Mouse (Mus musculus): ENCODE data around the gene Mrps10. TPM values are rescaled to one million over a fixed set of nuclear protein-coding genes. Genes with fewer than 3 reads are reported as not detected.

Mrps10 gene
- total and polyA plus RNA-seq, 2 experiments: 33.9 to 38.5 TPM

GRCm38 (mm10) chr17:47333409-47333808, 35.3 kb upstream of the Mrps10 start:
- no peak overlapping the region for H3K9ac ChIP-seq (ENCODE audit: low read depth, low read length)
- no peak overlapping the region for H3K27ac ChIP-seq (replicated peaks; ENCODE audit: insufficient read depth, low read depth, low read length)
- no peaks in the 10 kb centered on the region for H3K36me3 ChIP-seq (ENCODE audit: control insufficient read depth, insufficient read depth, low read length)
- no peaks in the 10 kb centered on the region for H3K4me1 ChIP-seq (ENCODE audit: control insufficient read depth, insufficient read depth, low read length)
- no peaks in the 10 kb centered on the region for H3K79me2 ChIP-seq (ENCODE audit: control insufficient read depth, insufficient read depth, low read length)
- TF ChIP-seq POLR2A (IDR thresholded peaks at IDR 0.05; ENCODE audit: extremely low read depth, insufficient read depth, low read length) (no peak), CTCF (IDR thresholded peaks at IDR 0.05; ENCODE audit: low read depth, low read length) (no peak)
- H3K27me3 ChIP-seq (ENCODE audit: control insufficient read depth, insufficient read depth, low read length): no peaks in the 10 kb centered on the region
- WGBS: 76% methylated on average over 2 of the region's 2 CpGs
- no peak overlapping the region for H3K4me3 ChIP-seq (ENCODE audit: insufficient read depth, low read depth, low read length)
- DNase-seq (ENCODE audit: extremely low read depth, low read depth, low spot score): no peak

- no peaks in the 10 kb centered on the region for H3K36me3 ChIP-seq (ENCODE audit: control insufficient read depth, insufficient read depth, low read length)
- no peaks in the 10 kb centered on the region for H3K27me3 ChIP-seq (ENCODE audit: control insufficient read depth, insufficient read depth, low read length)
- H3K9ac ChIP-seq (ENCODE audit: low read depth, low read length): no peak overlapping the region
- H3K4me3 ChIP-seq (ENCODE audit: insufficient read depth, low read depth, low read length): no peak overlapping the region
- H3K4me1 ChIP-seq (ENCODE audit: control insufficient read depth, insufficient read depth, low read length): no peaks in the 10 kb centered on the region
- no peak overlapping the region for H3K27ac ChIP-seq (replicated peaks; ENCODE audit: insufficient read depth, low read depth, low read length)
- TF ChIP-seq POLR2A (IDR thresholded peaks at IDR 0.05; ENCODE audit: extremely low read depth, insufficient read depth, low read length): no peak
- TF ChIP-seq CTCF (IDR thresholded peaks at IDR 0.05; ENCODE audit: low read depth, low read length): no peak
- 78% methylated on average over 2 of the region's 2 CpGs for WGBS
- no peaks in the 10 kb centered on the region for H3K79me2 ChIP-seq (ENCODE audit: control insufficient read depth, insufficient read depth, low read length)
- DNase-seq (ENCODE audit: extremely low read depth, low read depth, low spot score): no peak
These were observed 25.6 kb upstream of the Mrps10 start for GRCm38 (mm10) chr17:47343121-47343520.

- H3K4me3 ChIP-seq (ENCODE audit: insufficient read depth, low read depth, low read length): no peak overlapping the region
- DNase-seq (ENCODE audit: extremely low read depth, low read depth, low spot score): no peak
- 94% methylated on average over 3 of the region's 3 CpGs for WGBS
- H3K4me1 ChIP-seq (ENCODE audit: control insufficient read depth, insufficient read depth, low read length): no peaks in the 10 kb centered on the region
- H3K9ac ChIP-seq (ENCODE audit: low read depth, low read length): no peak overlapping the region
- TF ChIP-seq CTCF (IDR thresholded peaks at IDR 0.05; ENCODE audit: low read depth, low read length) (no peak), POLR2A (IDR thresholded peaks at IDR 0.05; ENCODE audit: extremely low read depth, insufficient read depth, low read length) (no peak)
- no peaks in the 10 kb centered on the region for H3K27me3 ChIP-seq (ENCODE audit: control insufficient read depth, insufficient read depth, low read length)
- no peaks in the 10 kb centered on the region for H3K36me3 ChIP-seq (ENCODE audit: control insufficient read depth, insufficient read depth, low read length)
- H3K27ac ChIP-seq (replicated peaks; ENCODE audit: insufficient read depth, low read depth, low read length): no peak overlapping the region
- H3K79me2 ChIP-seq (ENCODE audit: control insufficient read depth, insufficient read depth, low read length): no peaks in the 10 kb centered on the region
These were observed 18.9 kb upstream of the Mrps10 start for GRCm38 (mm10) chr17:47349721-47350319.

DNA sequence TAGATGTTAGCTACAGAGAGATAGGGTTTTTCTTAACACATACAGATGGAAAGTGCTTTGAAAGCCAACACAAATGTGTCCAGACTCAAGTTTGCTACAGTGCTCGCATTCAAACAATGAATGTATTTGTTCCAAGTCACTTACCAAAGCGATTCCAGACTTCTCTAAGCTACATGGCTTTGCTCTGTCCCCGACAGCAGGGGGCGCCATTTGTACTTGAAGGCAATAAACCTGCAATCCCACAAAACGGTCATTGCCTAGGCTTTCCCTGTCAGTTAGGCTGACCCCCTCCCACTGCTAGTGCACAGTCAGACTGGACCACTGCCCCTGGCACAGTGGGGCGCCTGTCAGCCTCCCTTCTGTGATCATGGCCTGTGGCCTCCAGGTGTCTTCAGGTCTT, 8.7 kb upstream of the Mrps10 start:
- DNase-seq (ENCODE audit: extremely low read depth, low read depth, low spot score): peak; percentile 46
- Histone ChIP-seq H3K79me2 (ENCODE audit: control insufficient read depth, insufficient read depth, low read length) (no peaks in the 10 kb centered on the region), H3K27ac (replicated peaks; ENCODE audit: insufficient read depth, low read depth, low read length) (no peak overlapping the region), H3K4me3 (ENCODE audit: insufficient read depth, low read depth, low read length) (no peak overlapping the region), H3K27me3 (ENCODE audit: control insufficient read depth, insufficient read depth, low read length) (no peaks in the 10 kb centered on the region), H3K36me3 (ENCODE audit: control insufficient read depth, insufficient read depth, low read length) (no peaks in the 10 kb centered on the region), H3K9ac (ENCODE audit: low read depth, low read length) (no peak overlapping the region), H3K4me1 (ENCODE audit: control insufficient read depth, insufficient read depth, low read length) (no peaks in the 10 kb centered on the region)
- 37% methylated on average over 6 of the region's 6 CpGs for WGBS
- TF ChIP-seq CTCF (IDR thresholded peaks at IDR 0.05; ENCODE audit: low read depth, low read length) (peak; percentile 74), POLR2A (IDR thresholded peaks at IDR 0.05; ENCODE audit: extremely low read depth, insufficient read depth, low read length) (no peak)

DNA sequence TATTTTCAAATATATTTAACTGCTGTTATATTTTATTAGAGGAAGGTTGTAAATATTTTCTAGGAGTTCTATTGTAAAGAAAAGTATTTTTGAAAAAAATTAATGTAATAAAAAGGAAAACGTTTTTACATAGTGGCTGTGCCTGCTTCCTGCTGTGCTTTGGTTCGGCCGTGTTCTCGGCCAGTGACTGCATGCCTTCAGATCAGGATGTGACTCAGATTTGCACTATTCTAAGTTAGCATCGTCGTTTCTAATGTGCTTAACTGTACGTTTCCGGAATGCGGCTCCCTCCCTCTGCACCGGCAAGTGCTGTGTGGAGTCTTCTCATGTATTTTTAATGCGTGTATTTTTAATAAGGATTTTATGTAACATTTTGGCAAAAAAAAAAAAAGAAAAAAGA, 7.3 kb upstream of the Mrps10 start:
- no peak overlapping the region for H3K27ac ChIP-seq (replicated peaks; ENCODE audit: insufficient read depth, low read depth, low read length)
- no peak for DNase-seq (ENCODE audit: extremely low read depth, low read depth, low spot score)

GRCm38 (mm10) chr17:47369087-47369443, 378 bp downstream of the Mrps10 start:
- no peak for TF ChIP-seq CTCF (IDR thresholded peaks at IDR 0.05; ENCODE audit: low read depth, low read length)
- no peak for TF ChIP-seq POLR2A (IDR thresholded peaks at IDR 0.05; ENCODE audit: extremely low read depth, insufficient read depth, low read length)
- no peak for DNase-seq (ENCODE audit: extremely low read depth, low read depth, low spot score)
- Histone ChIP-seq H3K4me3 (ENCODE audit: insufficient read depth, low read depth, low read length) (peak overlapping the region; percentile 97), H3K79me2 (ENCODE audit: control insufficient read depth, insufficient read depth, low read length) (peaks cover 4% of the 10 kb centered on the region; the same call in 1 of the 2 replicates), H3K36me3 (ENCODE audit: control insufficient read depth, insufficient read depth, low read length) (peaks cover 14% of the 10 kb centered on the region), H3K27ac (replicated peaks; ENCODE audit: insufficient read depth, low read depth, low read length) (peak overlapping the region; percentile 71), H3K9ac (ENCODE audit: low read depth, low read length) (peak overlapping the region; percentile 93), H3K4me1 (ENCODE audit: control insufficient read depth, insufficient read depth, low read length) (peaks cover 12% of the 10 kb centered on the region), H3K27me3 (ENCODE audit: control insufficient read depth, insufficient read depth, low read length) (no peaks in the 10 kb centered on the region)
- WGBS: 1% methylated on average over 20 of the region's 20 CpGs

More for the DNA sequence above, 7.3 kb upstream of the Mrps10 start:
- H3K4me3 ChIP-seq (ENCODE audit: insufficient read depth, low read depth, low read length): no peak overlapping the region
- H3K27me3 ChIP-seq (ENCODE audit: control insufficient read depth, insufficient read depth, low read length): no peaks in the 10 kb centered on the region
- H3K9ac ChIP-seq (ENCODE audit: low read depth, low read length): no peak overlapping the region
- TF ChIP-seq POLR2A (IDR thresholded peaks at IDR 0.05; ENCODE audit: extremely low read depth, insufficient read depth, low read length) (no peak), CTCF (IDR thresholded peaks at IDR 0.05; ENCODE audit: low read depth, low read length) (no peak)
- WGBS: 70% methylated on average over 11 of the region's 11 CpGs
- no peaks in the 10 kb centered on the region for H3K36me3 ChIP-seq (ENCODE audit: control insufficient read depth, insufficient read depth, low read length)
- no peaks in the 10 kb centered on the region for H3K79me2 ChIP-seq (ENCODE audit: control insufficient read depth, insufficient read depth, low read length)
- H3K4me1 ChIP-seq (ENCODE audit: control insufficient read depth, insufficient read depth, low read length): no peaks in the 10 kb centered on the region
